In the genomic region with DNA sequence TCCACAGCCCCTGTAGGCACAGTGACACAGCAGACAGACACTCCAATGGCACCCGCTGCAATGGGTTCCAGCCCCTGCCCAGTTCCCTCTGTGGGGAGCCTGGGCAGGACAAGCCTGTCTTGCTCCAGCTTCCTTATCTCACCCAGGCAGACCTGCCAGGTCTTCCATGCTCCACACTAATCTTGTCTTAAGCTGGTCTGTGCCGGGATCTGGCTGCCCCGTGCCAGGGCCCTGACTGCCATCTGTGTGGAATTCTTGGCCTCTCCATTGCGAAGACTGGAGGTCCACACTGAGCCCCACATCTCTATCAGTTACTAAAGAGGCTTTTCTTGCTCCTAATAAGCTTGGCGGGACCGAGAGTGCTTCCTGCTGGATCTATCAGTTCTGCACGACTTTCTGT, we compare ENCODE assay signal across 39 mouse cellular contexts. TPM values are rescaled to one million over a fixed set of nuclear protein-coding genes. Genes with fewer than 3 reads are reported as not detected.
DNase-seq lines count a peak whose midpoint lies in the region; ATAC-seq and TF ChIP-seq lines count a peak whose summit lies in the region.
"Had no signal": no experiment of that assay in that cellular context is flagged by ENCODE, and none has a peak within 500 bp of the region (broad histone marks: within the 10 kb centered on the region; RNA-seq: fewer than 3 reads in every experiment).

No protein-coding gene starts in this region.

- no peak for TF ChIP-seq POLR2A in brain, embryonic 14.5 days (IDR thresholded peaks at IDR 0.05; ENCODE audit: borderline replicate concordance, extremely low read depth, insufficient read depth, insufficient read length, poor library complexity, severe bottlenecking)

- H3K27ac ChIP-seq in hindbrain, embryonic 10.5 days, result 0 out of 2 replicates have a peak overlapping the region, but pooled peaks have one; percentile 0
- H3K27ac ChIP-seq in hindbrain, postnatal 0 days, result no peak overlapping the region
- no peak overlapping the region for H3K27ac ChIP-seq in intestine, embryonic 15.5 days
- H3K27ac ChIP-seq in intestine, embryonic 16.5 days (ENCODE audit: low read length), result no peak overlapping the region
- H3K27ac ChIP-seq: embryonic facial prominence, embryonic 12.5 days; gastrocnemius, adult 2 months; hindbrain, embryonic 13.5 days; limb, embryonic 10.5 days; limb, embryonic 15.5 days; liver, embryonic 13.5 days had no signal

- no peak for DNase-seq in hindbrain, embryonic 10.5 days (ENCODE audit: low spot score)
- DNase-seq in hindbrain, postnatal 0 days (ENCODE audit: low spot score), result no peak
- DNase-seq in retina, postnatal 1 day, result peak; percentile 47
- DNase-seq in retina, embryonic 14.5 days (ENCODE audit: low spot score), result no peak
- peak; percentile 36 for DNase-seq in brain, embryonic 14.5 days (ENCODE audit: low read depth)
- DNase-seq: adrenal gland, postnatal 25 days; cerebellum, adult 18-20 months; embryo, embryonic 11 days; gastrocnemius, adult 2 months; gastrocnemius, postnatal 36 days; heart, adult 18-20 months; heart, postnatal 36 days; kidney, adult 18-20 months; kidney, postnatal 36 days; liver, embryonic 13.5 days; lung, adult 18-20 months; thymus, postnatal 4 days had no signal

- TF ChIP-seq CTCF in hindbrain, postnatal 0 days (IDR thresholded peaks at IDR 0.05; ENCODE audit: low read depth), result no peak
- no peak for TF ChIP-seq CTCF in brain, embryonic 14.5 days (IDR thresholded peaks at IDR 0.05; ENCODE audit: borderline replicate concordance, extremely low read depth, insufficient read depth, insufficient read length)

- no peak overlapping the region for H3K4me2 ChIP-seq in hindbrain, postnatal 0 days (ENCODE audit: low read depth, low read length)
- no peak overlapping the region for H3K4me2 ChIP-seq in intestine, embryonic 15.5 days (replicated peaks)
- H3K4me2 ChIP-seq in intestine, embryonic 16.5 days (ENCODE audit: low read depth, low read length), result no peak overlapping the region
- H3K4me2 ChIP-seq: embryonic facial prominence, embryonic 12.5 days; heart, embryonic 11.5 days; hindbrain, embryonic 13.5 days; limb, embryonic 15.5 days; liver, embryonic 13.5 days had no signal

- no peaks in the 10 kb centered on the region for H3K36me3 ChIP-seq in hindbrain, embryonic 10.5 days
- no peaks in the 10 kb centered on the region for H3K36me3 ChIP-seq in hindbrain, postnatal 0 days (ENCODE audit: insufficient read depth, low read length)
- no peaks in the 10 kb centered on the region for H3K36me3 ChIP-seq in intestine, embryonic 15.5 days
- no peaks in the 10 kb centered on the region for H3K36me3 ChIP-seq in intestine, embryonic 16.5 days (ENCODE audit: control insufficient read depth, insufficient read depth, low read length)
- H3K36me3 ChIP-seq: embryonic facial prominence, embryonic 12.5 days; hindbrain, embryonic 13.5 days; limb, embryonic 10.5 days; limb, embryonic 15.5 days; liver, embryonic 13.5 days had no signal

- 0 out of 2 replicates have a peak, but pooled peaks cover 3% of the 10 kb centered on the region for H3K9me3 ChIP-seq in hindbrain, embryonic 10.5 days
- H3K9me3 ChIP-seq in hindbrain, postnatal 0 days (ENCODE audit: low read length), result 0 out of 2 replicates have a peak, but pooled peaks cover 3% of the 10 kb centered on the region
- no peaks in the 10 kb centered on the region for H3K9me3 ChIP-seq in intestine, embryonic 15.5 days
- no peaks in the 10 kb centered on the region for H3K9me3 ChIP-seq in intestine, embryonic 16.5 days (ENCODE audit: control insufficient read depth, low read length)
- H3K9me3 ChIP-seq: embryonic facial prominence, embryonic 12.5 days; limb, embryonic 10.5 days; limb, embryonic 15.5 days; liver, embryonic 13.5 days had no signal

- H3K4me1 ChIP-seq in hindbrain, embryonic 10.5 days (replicated peaks), result no peaks in the 10 kb centered on the region
- no peaks in the 10 kb centered on the region for H3K4me1 ChIP-seq in hindbrain, postnatal 0 days (ENCODE audit: insufficient read depth, low read length)
- 0 out of 2 replicates have a peak, but pooled peaks cover 2% of the 10 kb centered on the region for H3K4me1 ChIP-seq in intestine, embryonic 15.5 days (replicated peaks)
- no peaks in the 10 kb centered on the region for H3K4me1 ChIP-seq in intestine, embryonic 16.5 days (ENCODE audit: control insufficient read depth, insufficient read depth, low read length)
- H3K4me1 ChIP-seq: embryonic facial prominence, embryonic 12.5 days; limb, embryonic 10.5 days; limb, embryonic 15.5 days; liver, embryonic 13.5 days; megakaryocyte, embryonic 14.5 days had no signal

- no peak overlapping the region for H3K4me3 ChIP-seq in hindbrain, embryonic 10.5 days
- H3K4me3 ChIP-seq in hindbrain, postnatal 0 days (ENCODE audit: low read length), result no peak overlapping the region
- no peak overlapping the region for H3K4me3 ChIP-seq in intestine, embryonic 15.5 days (replicated peaks)
- no peak overlapping the region for H3K4me3 ChIP-seq in intestine, embryonic 16.5 days (ENCODE audit: low read length)
- H3K4me3 ChIP-seq: embryonic facial prominence, embryonic 12.5 days; gastrocnemius, adult 2 months; hindbrain, embryonic 13.5 days; limb, embryonic 10.5 days; limb, embryonic 15.5 days; liver, embryonic 13.5 days; megakaryocyte, embryonic 14.5 days had no signal

- ATAC-seq in hindbrain, postnatal 0 days, result no peak
- ATAC-seq in intestine, embryonic 15.5 days, result no peak
- ATAC-seq in intestine, embryonic 16.5 days, result no peak
- ATAC-seq: CD4-positive, CD25-positive, alpha-beta regulatory T cell, adult 4 months; forebrain, embryonic 16.5 days; lung, postnatal 0 days; Patski had no signal

- no peaks in the 10 kb centered on the region for H3K27me3 ChIP-seq in hindbrain, embryonic 10.5 days (ENCODE audit: insufficient read depth, poor library complexity, severe bottlenecking)
- H3K27me3 ChIP-seq in hindbrain, postnatal 0 days (ENCODE audit: insufficient read depth, low read length), result no peaks in the 10 kb centered on the region
- no peaks in the 10 kb centered on the region for H3K27me3 ChIP-seq in intestine, embryonic 15.5 days (replicated peaks)
- H3K27me3 ChIP-seq in intestine, embryonic 16.5 days (replicated peaks; ENCODE audit: control insufficient read depth, insufficient read depth, low read length), result no peaks in the 10 kb centered on the region
- H3K27me3 ChIP-seq: embryonic facial prominence, embryonic 12.5 days; limb, embryonic 15.5 days; liver, embryonic 13.5 days had no signal

- no peak overlapping the region for H3K9ac ChIP-seq in hindbrain, postnatal 0 days (replicated peaks; ENCODE audit: low read length)
- no peak overlapping the region for H3K9ac ChIP-seq in intestine, embryonic 15.5 days
- H3K9ac ChIP-seq in intestine, embryonic 16.5 days (ENCODE audit: low read depth, low read length), result no peak overlapping the region
- H3K9ac ChIP-seq: embryonic facial prominence, embryonic 12.5 days; hindbrain, embryonic 13.5 days; limb, embryonic 15.5 days; liver, embryonic 13.5 days had no signal

- WGBS in hindbrain, embryonic 10.5 days, result 89% methylated on average over 7 of the region's 7 CpGs
- WGBS in hindbrain, postnatal 0 days, result 73% methylated on average over 7 of the region's 7 CpGs
- WGBS in intestine, embryonic 15.5 days, result 81% methylated on average over 7 of the region's 7 CpGs
- 79% methylated on average over 7 of the region's 7 CpGs for WGBS in intestine, embryonic 16.5 days

RNA-seq across cellular contexts. Expression of a gene that starts 36.5 kb away (rescaled TPM):
- polyA plus RNA-seq in hindbrain, embryonic 10.5 days (2016; fragmentation: Nextera tagmentation; extraction: Ambion mirVana), result not detected in 2 replicates
- total RNA-seq in hindbrain, postnatal 0 days (2014; rRNA removed), result not detected in 2 replicates
- not detected in 2 replicates for polyA plus RNA-seq in hindbrain, postnatal 0 days (2015; fragmentation: Nextera tagmentation; extraction: Ambion mirVana)
- not detected in 2 replicates for polyA plus RNA-seq in brain, embryonic 14.5 days (2012; rRNA removed)
- 0.33 TPM in 1 of 2 replicates, not detected in the other for polyA plus RNA-seq in intestine, embryonic 15.5 days (2015; fragmentation: Nextera tagmentation; extraction: Ambion mirVana)
- not detected in 2 replicates for polyA plus RNA-seq in intestine, embryonic 16.5 days (2015; fragmentation: Nextera tagmentation; extraction: Ambion mirVana)
- total RNA-seq: adrenal gland, adult 18-20 months; adrenal gland, postnatal 25 days; gastrocnemius, adult 2 months; gastrocnemius, postnatal 36 days; heart, adult 18-20 months; heart, postnatal 36 days; layer of hippocampus, adult 8-10 months; layer of hippocampus, postnatal 25 days; left cerebral cortex, adult 8-10 months; MEL; monocyte, adult 5-6 weeks had no signal
- polyA plus RNA-seq: CD4-positive, CD25-positive, alpha-beta regulatory T cell, adult 4 months; embryonic facial prominence, embryonic 12.5 days; forebrain, embryonic 16.5 days; heart, embryonic 11.5 days; heart, embryonic 16.5 days; hindbrain, embryonic 13.5 days; limb, embryonic 10.5 days; limb, embryonic 15.5 days; liver, embryonic 13.5 days; lung, postnatal 0 days; neural tube, embryonic 14.5 days; spleen, adult 2 months; thymus, postnatal 0 days had no signal

Comparison
In these comparisons a context has a peak if more than half of its experiments do, and no peak if none do; other contexts are left out.
1. DNase-seq: peak in retina, postnatal 1 day (single experiment) and brain, embryonic 14.5 days (single experiment); none in hindbrain, embryonic 10.5 days (single experiment), hindbrain, postnatal 0 days (single experiment) and retina, embryonic 14.5 days (single experiment).